Mouse (Mus musculus) stomach, postnatal 0 days (tissue): Measurements from ENCODE around the gene Sept8.

Experiments used
- CTCF ChIP-seq: IDR thresholded peaks from 2 replicates; pipeline ENCODE4 v1.5.1; 2016; ENCODE audit warnings: antibody characterized with exemption, low read depth, mild to moderate bottlenecking, moderate library complexity
- EP300 ChIP-seq: optimal IDR thresholded peaks from 2 replicates; pipeline ENCODE3; 2016; ENCODE audit warnings: antibody characterized with exemption

- TF ChIP-seq CTCF (no peak), EP300 (no peak)
Observed at GRCm38 (mm10) chr11:53540394-53540793, 21.3 kb downstream of the Sept8 start.
